Mouse (Mus musculus): ENCODE results near the gene Il6ra. TPM values are rescaled to one million over a fixed set of nuclear protein-coding genes. Genes with fewer than 3 reads are reported as not detected.

Il6ra gene
- polyA plus RNA-seq, 1 experiment: not detected

DNA sequence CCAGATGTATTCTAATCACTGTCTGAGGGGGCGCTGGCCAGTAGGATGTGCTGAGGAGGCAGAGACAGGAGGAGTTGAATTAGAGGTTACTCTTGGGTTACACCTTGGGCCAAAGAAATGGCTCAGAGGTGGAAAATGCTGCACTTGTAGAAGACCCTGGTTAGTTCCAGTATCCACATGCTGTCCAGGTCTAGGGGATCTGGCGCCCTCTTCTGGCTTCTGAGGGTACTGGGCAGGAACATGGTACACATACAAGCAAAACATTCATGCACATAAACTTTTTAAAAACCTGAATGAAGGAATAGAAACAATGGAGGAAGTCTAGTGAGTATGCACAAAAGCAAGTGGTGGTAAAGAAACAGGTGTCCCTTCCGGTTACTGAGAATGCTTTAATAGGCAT is 55.6 kb downstream of the Il6ra start:
- Histone ChIP-seq H3K4me3 (ENCODE audit: insufficient read depth, low read depth, low read length) (no peak overlapping the region), H3K27ac (ENCODE audit: insufficient read depth, low read depth, low read length) (no peak overlapping the region), H3K4me1 (ENCODE audit: control insufficient read depth, insufficient read depth, low read length) (peaks cover 22% of the 10 kb centered on the region)
- 90% methylated on average over 3 of the region's 3 CpGs for WGBS
- TF ChIP-seq POLR2A (IDR thresholded peaks at IDR 0.05; ENCODE audit: insufficient read depth, low read depth, low read length): no peak
- TF ChIP-seq CTCF (IDR thresholded peaks at IDR 0.05; ENCODE audit: insufficient read depth, low read depth, low read length): no peak

DNA sequence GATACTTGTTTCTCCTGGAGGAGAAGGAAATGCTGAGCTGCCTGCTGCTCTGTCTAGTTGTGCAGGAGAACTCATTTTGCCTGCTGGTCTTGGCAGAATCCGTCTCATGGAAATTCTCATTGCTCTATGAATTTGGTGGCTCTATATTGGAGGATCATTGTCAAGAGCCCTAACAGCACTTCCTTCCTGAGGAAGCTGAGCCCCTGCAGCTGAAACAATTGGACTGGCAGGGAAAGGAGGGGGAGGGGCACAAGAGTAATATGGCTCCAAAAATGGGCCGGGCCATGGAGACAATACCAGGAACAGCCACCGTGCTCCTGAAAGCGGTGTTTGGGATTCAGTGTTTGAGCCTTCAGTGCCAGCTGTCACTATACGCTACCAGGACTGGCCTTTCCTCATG is 59.2 kb downstream of the Il6ra start:
- WGBS: 70% methylated on average over 5 of the region's 5 CpGs
- no peak overlapping the region for H3K4me3 ChIP-seq (ENCODE audit: insufficient read depth, low read depth, low read length)
- H3K4me1 ChIP-seq (ENCODE audit: control insufficient read depth, insufficient read depth, low read length): peaks cover 6% of the 10 kb centered on the region
- TF ChIP-seq CTCF (IDR thresholded peaks at IDR 0.05; ENCODE audit: insufficient read depth, low read depth, low read length): no peak
- TF ChIP-seq POLR2A (IDR thresholded peaks at IDR 0.05; ENCODE audit: insufficient read depth, low read depth, low read length): no peak
- no peak overlapping the region for H3K27ac ChIP-seq (ENCODE audit: insufficient read depth, low read depth, low read length)

DNA sequence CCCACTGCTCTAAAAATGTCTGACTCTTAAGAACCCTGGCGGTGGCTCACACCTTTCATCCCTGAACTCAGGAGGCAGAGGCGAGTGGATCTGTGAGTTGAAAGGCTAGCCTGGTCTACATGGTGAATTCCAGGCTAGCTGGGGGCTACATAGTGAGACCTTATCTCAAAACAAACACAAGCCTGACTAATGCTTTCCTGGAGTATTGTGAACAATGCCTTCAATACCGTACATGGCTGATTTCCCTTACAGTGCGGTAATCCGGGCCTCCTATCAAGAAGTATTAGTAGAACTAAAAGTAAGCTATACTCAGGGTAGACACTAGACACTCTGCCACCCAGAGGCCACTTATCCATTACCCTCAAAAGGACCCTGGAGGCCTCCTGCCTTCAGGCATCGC is 64.9 kb downstream of the Il6ra start:
- Histone ChIP-seq H3K4me3 (ENCODE audit: insufficient read depth, low read depth, low read length) (no peak overlapping the region), H3K27ac (ENCODE audit: insufficient read depth, low read depth, low read length) (no peak overlapping the region), H3K4me1 (ENCODE audit: control insufficient read depth, insufficient read depth, low read length) (no peaks in the 10 kb centered on the region)
- WGBS: 90% methylated on average over 6 of the region's 6 CpGs
- TF ChIP-seq CTCF (IDR thresholded peaks at IDR 0.05; ENCODE audit: insufficient read depth, low read depth, low read length): no peak

DNA sequence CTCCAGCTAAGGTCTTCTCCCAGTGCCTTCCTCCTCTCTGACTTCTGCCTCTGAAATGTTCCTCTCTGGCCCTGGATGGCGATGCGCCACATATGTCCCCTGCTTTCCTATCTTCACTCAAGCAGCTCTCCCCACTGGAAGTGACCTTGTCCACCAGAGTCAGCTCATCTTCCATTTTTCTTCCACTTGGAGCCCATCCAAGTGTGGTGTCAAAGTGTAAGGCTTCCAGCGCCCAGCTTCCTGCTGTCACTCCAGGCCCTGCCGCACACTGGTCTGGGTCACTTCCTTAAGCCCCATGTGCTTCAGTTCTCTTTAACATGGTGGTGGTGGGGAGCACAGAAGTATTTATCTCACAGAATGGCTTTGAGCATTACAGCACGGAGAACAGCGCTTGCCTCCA is 65.4 kb downstream of the Il6ra start:
- no peak for TF ChIP-seq POLR2A (IDR thresholded peaks at IDR 0.05; ENCODE audit: insufficient read depth, low read depth, low read length)
- no peak for TF ChIP-seq CTCF (IDR thresholded peaks at IDR 0.05; ENCODE audit: insufficient read depth, low read depth, low read length)
- 88% methylated on average over 6 of the region's 6 CpGs for WGBS
- Histone ChIP-seq H3K4me1 (ENCODE audit: control insufficient read depth, insufficient read depth, low read length) (no peaks in the 10 kb centered on the region), H3K4me3 (ENCODE audit: insufficient read depth, low read depth, low read length) (no peak overlapping the region), H3K27ac (ENCODE audit: insufficient read depth, low read depth, low read length) (no peak overlapping the region)

DNA sequence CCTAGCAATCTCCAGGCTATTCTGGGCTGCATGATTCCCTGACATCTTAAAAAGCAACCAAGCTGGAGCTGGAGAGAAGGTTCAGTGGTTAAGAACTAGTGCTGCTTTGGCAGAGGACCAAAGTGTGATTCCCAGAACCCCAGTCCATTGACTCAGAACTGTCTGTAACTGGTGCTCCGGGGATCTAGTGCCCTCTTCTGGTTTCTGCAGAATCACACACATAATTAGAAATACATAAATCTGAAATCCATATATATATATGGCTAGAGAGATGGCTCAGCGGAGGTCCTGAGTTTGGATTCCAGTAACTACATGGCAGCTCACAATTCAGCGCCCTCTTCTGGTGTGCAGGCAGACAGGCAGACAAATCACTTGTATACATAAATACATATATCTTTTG is 65.9 kb downstream of the Il6ra start:
- no peak overlapping the region for H3K27ac ChIP-seq (ENCODE audit: insufficient read depth, low read depth, low read length)
- no peak for TF ChIP-seq CTCF (IDR thresholded peaks at IDR 0.05; ENCODE audit: insufficient read depth, low read depth, low read length)
- no peak for TF ChIP-seq POLR2A (IDR thresholded peaks at IDR 0.05; ENCODE audit: insufficient read depth, low read depth, low read length)
- H3K4me1 ChIP-seq (ENCODE audit: control insufficient read depth, insufficient read depth, low read length): no peaks in the 10 kb centered on the region
- H3K4me3 ChIP-seq (ENCODE audit: insufficient read depth, low read depth, low read length): no peak overlapping the region
- 90% methylated on average over 3 of the region's 3 CpGs for WGBS

DNA sequence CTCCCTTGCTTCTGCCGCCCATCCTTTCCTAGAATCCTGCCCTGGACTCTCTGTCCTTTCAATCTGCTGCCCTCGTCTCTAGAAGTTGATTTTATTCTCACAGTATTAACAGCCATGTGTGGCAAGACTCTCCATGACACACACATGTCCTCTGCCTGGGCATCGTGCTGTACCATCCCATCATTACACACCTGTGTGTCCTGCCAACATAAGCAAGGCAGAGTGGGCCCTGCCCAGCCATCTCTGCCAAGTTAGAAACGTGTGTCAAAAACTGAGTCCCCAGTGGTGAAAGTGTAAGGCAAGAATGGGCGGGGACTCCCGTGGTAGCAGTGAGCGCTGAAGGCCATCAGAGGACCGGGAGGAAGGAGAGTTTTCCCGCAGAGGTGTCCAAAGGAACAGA is 67.2 kb downstream of the Il6ra start:
- TF ChIP-seq CTCF (IDR thresholded peaks at IDR 0.05; ENCODE audit: insufficient read depth, low read depth, low read length) (no peak), POLR2A (IDR thresholded peaks at IDR 0.05; ENCODE audit: insufficient read depth, low read depth, low read length) (no peak)
- WGBS: 80% methylated on average over 9 of the region's 9 CpGs
- H3K4me1 ChIP-seq (ENCODE audit: control insufficient read depth, insufficient read depth, low read length): no peaks in the 10 kb centered on the region

GRCm38 (mm10) chr3:89843148-89843547 is 69.8 kb downstream of the Il6ra start:
- no peak overlapping the region for H3K27ac ChIP-seq (ENCODE audit: insufficient read depth, low read depth, low read length)
- H3K4me1 ChIP-seq (ENCODE audit: control insufficient read depth, insufficient read depth, low read length): no peaks in the 10 kb centered on the region
- 48% methylated on average over 9 of the region's 9 CpGs for WGBS
- H3K4me3 ChIP-seq (ENCODE audit: insufficient read depth, low read depth, low read length): no peak overlapping the region
- TF ChIP-seq CTCF (IDR thresholded peaks at IDR 0.05; ENCODE audit: insufficient read depth, low read depth, low read length): no peak

More for the DNA sequence above, 67.2 kb downstream of the Il6ra start:
- Histone ChIP-seq H3K4me3 (ENCODE audit: insufficient read depth, low read depth, low read length) (no peak overlapping the region), H3K27ac (ENCODE audit: insufficient read depth, low read depth, low read length) (no peak overlapping the region)

DNA sequence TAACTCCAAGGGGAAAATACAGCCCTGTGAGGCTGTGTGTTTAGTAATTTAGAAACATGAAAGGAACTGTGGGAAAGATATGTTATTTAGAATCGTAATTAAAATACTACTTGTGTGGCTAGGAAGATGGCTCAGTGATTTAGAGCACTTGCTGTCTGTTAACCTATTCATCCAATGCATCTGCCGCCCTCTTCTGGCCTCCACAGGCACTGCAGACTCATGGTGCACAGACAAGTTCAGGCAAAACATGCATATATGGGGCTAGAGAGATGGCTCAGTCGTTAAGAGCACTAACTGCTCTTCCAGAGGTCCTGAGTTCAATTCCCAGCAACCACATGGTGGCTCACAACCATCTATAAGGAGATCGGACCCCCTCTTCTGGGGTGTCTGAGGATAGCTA is 70.7 kb downstream of the Il6ra start:
- no peak overlapping the region for H3K27ac ChIP-seq (ENCODE audit: insufficient read depth, low read depth, low read length)
- TF ChIP-seq POLR2A (IDR thresholded peaks at IDR 0.05; ENCODE audit: insufficient read depth, low read depth, low read length) (no peak), CTCF (IDR thresholded peaks at IDR 0.05; ENCODE audit: insufficient read depth, low read depth, low read length) (no peak)
- WGBS: 70% methylated on average over 4 of the region's 4 CpGs

DNA sequence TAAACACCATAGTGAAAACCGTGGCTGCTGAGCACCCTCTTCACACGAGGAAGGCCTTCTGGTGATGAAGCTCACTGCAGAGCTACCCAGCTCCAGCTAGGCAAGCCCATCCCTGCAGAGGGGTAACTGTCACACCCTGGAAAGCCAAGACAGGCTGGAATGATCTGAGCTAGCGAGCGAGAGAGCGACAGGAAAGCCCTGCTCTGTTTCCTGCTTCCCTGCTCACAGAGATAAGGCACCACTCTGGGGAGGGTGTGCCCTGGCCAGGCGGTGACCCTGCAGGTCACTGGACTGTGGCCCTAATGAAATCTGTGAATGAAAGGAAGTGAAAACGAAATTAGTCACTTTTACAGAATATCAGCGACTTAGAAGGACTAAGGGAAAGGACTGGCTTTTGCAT is 77.6 kb downstream of the Il6ra start:
- TF ChIP-seq POLR2A (IDR thresholded peaks at IDR 0.05; ENCODE audit: insufficient read depth, low read depth, low read length): no peak
- no peak for TF ChIP-seq CTCF (IDR thresholded peaks at IDR 0.05; ENCODE audit: insufficient read depth, low read depth, low read length)
- WGBS: 77% methylated on average over 8 of the region's 8 CpGs
- H3K27ac ChIP-seq (ENCODE audit: insufficient read depth, low read depth, low read length): no peak overlapping the region
- peaks cover 14% of the 10 kb centered on the region for H3K4me1 ChIP-seq (ENCODE audit: control insufficient read depth, insufficient read depth, low read length)
- H3K4me3 ChIP-seq (ENCODE audit: insufficient read depth, low read depth, low read length): no peak overlapping the region

More for the DNA sequence above, 70.7 kb downstream of the Il6ra start:
- Histone ChIP-seq H3K4me3 (ENCODE audit: insufficient read depth, low read depth, low read length) (no peak overlapping the region), H3K4me1 (ENCODE audit: control insufficient read depth, insufficient read depth, low read length) (no peaks in the 10 kb centered on the region)

Measured in olfactory bulb, adult 2 months (tissue).